Mouse (Mus musculus): Measurements from ENCODE around the gene Rfx4. TPM values are rescaled to one million over a fixed set of nuclear protein-coding genes. Genes with fewer than 3 reads are reported as not detected.

Rfx4 gene
- polyA plus RNA-seq (2017; shearing (Covaris generic)), result not detected

DNA sequence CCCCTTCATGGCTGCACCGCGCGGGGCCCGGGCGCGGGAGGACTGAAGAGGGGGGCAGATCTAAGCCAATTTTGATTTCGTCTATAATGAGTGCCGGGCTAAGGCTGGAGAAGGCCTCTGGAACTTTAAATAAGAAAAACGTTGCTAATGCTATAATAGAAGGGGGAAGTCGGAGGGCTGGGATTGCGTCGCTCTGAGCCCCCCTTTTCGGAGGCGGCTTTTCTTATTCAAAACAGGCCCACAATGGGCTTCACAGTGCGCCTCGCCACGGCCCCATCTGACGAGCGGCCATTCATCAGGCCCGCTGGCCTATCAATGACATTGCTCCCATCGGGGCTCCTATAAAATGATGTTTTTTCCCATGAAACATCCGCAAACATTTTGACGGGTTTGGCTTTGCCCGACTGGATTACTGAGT is at the start of gene Rfx4:
Gene Rfx4 (plus strand): TSS at position 277 of the 418 bp plus-strand sequence.

DNA sequence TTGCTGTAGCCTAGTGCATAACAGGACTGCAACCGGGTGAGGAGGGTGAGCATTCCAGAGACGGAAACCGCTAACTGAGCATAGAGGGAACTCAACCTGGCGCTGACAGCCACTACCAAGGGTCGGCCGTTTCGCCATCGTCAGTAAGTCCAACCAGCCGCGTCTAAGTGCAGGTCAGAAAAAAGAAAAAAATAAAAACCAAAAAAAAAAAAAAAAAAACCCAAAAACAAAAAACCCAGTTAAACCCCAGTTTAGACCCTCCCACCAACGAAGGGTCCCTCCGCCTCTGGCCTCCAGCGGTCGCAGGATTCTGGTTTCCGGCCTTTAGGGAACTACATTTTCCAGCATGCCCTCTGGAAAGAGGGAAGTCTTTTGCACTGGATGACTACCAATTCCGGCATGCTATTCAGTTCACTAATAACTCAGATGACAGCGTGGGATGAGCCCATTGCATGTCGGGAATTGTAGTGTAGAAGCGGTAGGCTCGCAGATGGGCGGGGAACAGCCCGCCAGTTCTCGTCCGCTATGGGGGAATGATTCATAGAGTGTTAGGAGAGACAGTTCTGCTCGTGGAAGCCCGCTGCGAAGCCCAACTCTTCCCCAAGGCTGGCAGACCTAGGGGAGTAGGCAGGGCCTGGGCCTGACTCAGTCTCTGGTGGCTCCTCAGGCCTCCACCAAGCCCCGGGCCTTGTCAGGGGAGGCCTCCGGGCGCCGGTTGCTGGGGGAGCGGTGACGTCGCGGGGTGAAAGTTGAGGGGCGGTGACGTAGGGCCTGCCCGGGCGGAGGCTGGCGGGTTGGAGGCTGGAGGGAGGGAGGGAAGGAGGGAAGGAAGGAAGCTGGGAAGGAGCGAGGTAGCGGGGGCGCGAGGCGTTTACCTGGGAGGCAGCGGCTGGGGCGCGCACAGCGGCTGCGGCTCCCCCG is 161.2 kb downstream of the Rfx4 start, which contains the start of gene Ric8b:
Gene Ric8b (plus strand): TSS at position 807 of the 921 bp plus-strand sequence.

Other genes starting within 250 kb of the Rfx4 start
- 0.17 TPM for gene Ckap4, start 222.0 kb upstream of the Rfx4 start, polyA plus RNA-seq (2017; shearing (Covaris generic))
- 215 TPM for gene Tcp11l2, start 179.4 kb upstream of the Rfx4 start, polyA plus RNA-seq (2017; shearing (Covaris generic))
- gene Polr3b, start 133.8 kb upstream of the Rfx4 start, polyA plus RNA-seq (2017; shearing (Covaris generic)), result 43.5 TPM
- 10.9 TPM for gene Ric8b, start 161.6 kb downstream of the Rfx4 start, polyA plus RNA-seq (2017; shearing (Covaris generic))

Data from CD4-positive, CD25-positive, alpha-beta regulatory T cell, adult 9 weeks (primary cell).